Mouse (Mus musculus) megakaryocyte, embryonic 14.5 days (primary cell): ENCODE measurements around the gene Lce1j.

ENCODE experiments used
- FLI1 ChIP-seq: IDR thresholded peaks from 2 replicates; pipeline ENCODE4 v1.6.1; 2012; ENCODE audit warnings: low read length, inconsistent platforms, mixed read lengths
- GATA1 ChIP-seq: IDR thresholded peaks from 3 replicates; pipeline ENCODE4 v1.6.1; 2012; ENCODE audit warnings: mixed read lengths, low read length, inconsistent platforms, borderline replicate concordance

DNA sequence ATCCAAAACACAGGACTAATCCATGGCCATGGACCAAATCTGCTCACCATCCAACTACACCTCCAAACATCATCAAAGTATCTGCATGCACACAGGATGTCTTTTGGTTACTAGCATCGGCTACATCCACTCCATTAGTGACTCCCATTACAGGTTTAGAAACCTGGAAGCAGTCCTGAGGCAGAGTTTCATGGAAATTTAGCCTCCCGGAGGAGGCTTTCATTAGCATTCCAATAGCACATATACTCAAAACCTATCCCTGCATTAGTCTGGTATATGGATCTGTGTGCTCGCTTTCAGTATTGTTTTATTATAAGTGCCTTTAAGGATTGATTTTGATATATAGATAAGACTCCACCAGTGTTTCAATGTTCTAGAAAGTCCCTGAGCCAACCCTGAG lies 25.3 kb upstream of the Lce1j start:
- TF ChIP-seq GATA1 (no peak), FLI1 (no peak)
